Mouse (Mus musculus) natural killer cell, adult 2 months (primary cell): ENCODE results near the gene Epb41l2.

Source experiments
- DNase-seq, 2 experiments: peaks; one replicate each; pipeline ENCODE4 v3.0.0; 2022; ENCODE audit warnings: low spot score in 2 of 2

Epb41l2 gene

GRCm38 (mm10) chr10:25482791-25483190, 123.2 kb downstream of the Epb41l2 start:
- no peak for DNase-seq

GRCm38 (mm10) chr10:25488456-25488855, 128.9 kb downstream of the Epb41l2 start:
- peak; percentile 38 to 66 for DNase-seq

- DNase-seq: no peak
Observed at GRCm38 (mm10) chr10:25499323-25500071, 139.9 kb downstream of the Epb41l2 start.

GRCm38 (mm10) chr10:25503250-25503649, 143.7 kb downstream of the Epb41l2 start:
- no peak for DNase-seq

GRCm38 (mm10) chr10:25513821-25514220, 154.2 kb downstream of the Epb41l2 start:
- no peak for DNase-seq

GRCm38 (mm10) chr10:25519954-25520353, 160.4 kb downstream of the Epb41l2 start:
- no peak for DNase-seq

GRCm38 (mm10) chr10:25520428-25520827, 160.8 kb downstream of the Epb41l2 start:
- no peak for DNase-seq

GRCm38 (mm10) chr10:25523727-25524126, 164.1 kb downstream of the Epb41l2 start:
- no peak for DNase-seq

- DNase-seq: no peak
Observed at GRCm38 (mm10) chr10:25526156-25526555, 166.6 kb downstream of the Epb41l2 start.

GRCm38 (mm10) chr10:25526622-25527021, 167.0 kb downstream of the Epb41l2 start:
- DNase-seq: no peak

GRCm38 (mm10) chr10:25527126-25527525, 167.5 kb downstream of the Epb41l2 start:
- no peak for DNase-seq

GRCm38 (mm10) chr10:25531335-25531734, 171.7 kb downstream of the Epb41l2 start:
- DNase-seq: no peak

- DNase-seq: no peak
Observed at GRCm38 (mm10) chr10:25533105-25533504, 173.5 kb downstream of the Epb41l2 start.

- no peak for DNase-seq
Observed at GRCm38 (mm10) chr10:25533513-25534246, 174.1 kb downstream of the Epb41l2 start.

GRCm38 (mm10) chr10:25534467-25534866, 174.9 kb downstream of the Epb41l2 start:
- no peak for DNase-seq

- DNase-seq: no peak
Observed at GRCm38 (mm10) chr10:25535891-25536331, 176.3 kb downstream of the Epb41l2 start, which contains the start of gene Smlr1. Gene Smlr1, minus strand, starts transcription at chr10:25536267.

- DNase-seq: no peak
Observed at GRCm38 (mm10) chr10:25536621-25537020, 177.0 kb downstream of the Epb41l2 start.

GRCm38 (mm10) chr10:25538738-25539137, 179.1 kb downstream of the Epb41l2 start:
- no peak for DNase-seq

- no peak for DNase-seq
Observed at GRCm38 (mm10) chr10:25539146-25539770, 179.7 kb downstream of the Epb41l2 start.

GRCm38 (mm10) chr10:25539771-25540168, 180.2 kb downstream of the Epb41l2 start:
- DNase-seq: no peak

GRCm38 (mm10) chr10:25541097-25541496, 181.5 kb downstream of the Epb41l2 start:
- DNase-seq: no peak

- no peak for DNase-seq
Observed at GRCm38 (mm10) chr10:25552936-25553335, 193.3 kb downstream of the Epb41l2 start.
